Mouse (Mus musculus): Measurements from ENCODE around the gene Cenph. TPM values are rescaled to one million over a fixed set of nuclear protein-coding genes. Genes with fewer than 3 reads are reported as not detected.

Gene Cenph
- polyA plus RNA-seq, 1 experiment from 2014 or later: 14.0 TPM

- peak overlapping the region; percentile 51; the same call in 1 of the 2 replicates for H3K27ac ChIP-seq
- peak overlapping the region; percentile 94 for H3K4me2 ChIP-seq
- ATAC-seq (replicated peaks; ENCODE audit: insufficient number of reproducible peaks, insufficient read depth, low FRiP score, low read depth): peak; percentile 28
- no peaks in the 10 kb centered on the region for H3K9me3 ChIP-seq (replicated peaks)
- WGBS: under 1% methylated on average over 30 of the region's 30 CpGs
- peak overlapping the region; percentile 72 for H3K9ac ChIP-seq
- H3K36me3 ChIP-seq: peaks cover 20% of the 10 kb centered on the region; the same call in 1 of the 2 replicates
- H3K4me1 ChIP-seq (replicated peaks): peaks cover 26% of the 10 kb centered on the region
- peak overlapping the region; percentile 81 for H3K4me3 ChIP-seq
- H3K27me3 ChIP-seq: no peaks in the 10 kb centered on the region
Measured at GRCm38 (mm10) chr13:100785806-100786413, 10.2 kb upstream of the Cenph start.

DNA sequence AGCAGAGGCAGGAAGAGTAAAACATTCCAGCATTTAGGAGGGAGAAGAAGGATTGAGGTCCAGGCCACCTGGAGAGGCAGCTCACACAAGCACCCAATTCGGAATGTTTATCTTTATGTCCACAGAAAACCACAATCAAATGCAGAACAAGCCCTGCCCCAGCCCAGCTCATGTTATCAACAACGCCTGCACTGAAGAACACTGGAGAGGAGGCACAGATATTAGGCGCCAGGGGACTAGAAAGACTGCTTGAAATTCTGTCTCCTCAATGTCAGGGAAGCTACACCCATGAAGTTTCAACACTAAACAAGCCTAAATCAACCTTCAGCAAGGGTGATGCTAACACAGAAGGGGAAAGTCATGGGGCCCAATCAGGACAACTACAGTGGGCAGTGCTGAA, 1.8 kb upstream of the Cenph start:
- H3K27ac ChIP-seq: no peak overlapping the region
- H3K4me3 ChIP-seq: no peak overlapping the region
- H3K9ac ChIP-seq: no peak overlapping the region
- peaks cover 16% of the 10 kb centered on the region for H3K4me1 ChIP-seq (replicated peaks)
- peaks cover 20% of the 10 kb centered on the region; the same call in 1 of the 2 replicates for H3K36me3 ChIP-seq
- H3K27me3 ChIP-seq: no peaks in the 10 kb centered on the region
- H3K9me3 ChIP-seq (replicated peaks): no peaks in the 10 kb centered on the region
- WGBS: 47% methylated on average over 3 of the region's 3 CpGs
- no peak overlapping the region for H3K4me2 ChIP-seq
- ATAC-seq (replicated peaks; ENCODE audit: insufficient number of reproducible peaks, insufficient read depth, low FRiP score, low read depth): no peak

DNA sequence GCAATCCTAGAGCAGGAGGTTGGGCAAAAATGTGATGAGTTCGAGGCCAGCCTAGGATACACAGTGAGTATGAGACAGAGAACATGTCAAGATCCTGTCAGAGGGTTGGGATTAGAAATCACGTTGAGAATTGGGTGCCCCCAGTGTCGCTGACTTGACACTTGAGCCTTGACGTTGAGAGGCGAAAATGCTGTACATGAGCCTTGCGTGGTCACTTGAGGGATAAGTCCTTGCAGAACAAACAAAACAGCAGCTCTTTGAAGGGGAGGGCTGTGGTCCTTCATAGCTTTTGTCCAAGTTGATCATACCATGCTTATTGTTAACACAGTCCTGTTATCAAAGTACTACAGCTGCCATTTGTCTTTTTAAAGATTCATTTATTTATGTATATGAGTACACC, 1.0 kb upstream of the Cenph start:
- H3K9ac ChIP-seq: no peak overlapping the region
- whole genome bisulfite sequencing: 63% methylated on average over 6 of the region's 6 CpGs
- no peaks in the 10 kb centered on the region for H3K27me3 ChIP-seq
- no peak overlapping the region for H3K4me3 ChIP-seq
- peaks cover 13% of the 10 kb centered on the region; the same call in 1 of the 2 replicates for H3K36me3 ChIP-seq
- ATAC-seq (replicated peaks; ENCODE audit: insufficient number of reproducible peaks, insufficient read depth, low FRiP score, low read depth): no peak
- 0 out of 2 replicates have a peak overlapping the region, but pooled peaks have one; percentile 82 for H3K4me2 ChIP-seq
- peaks cover 16% of the 10 kb centered on the region for H3K4me1 ChIP-seq (replicated peaks)
- 0 out of 2 replicates have a peak overlapping the region, but pooled peaks have one; percentile 3 for H3K27ac ChIP-seq
- H3K9me3 ChIP-seq (replicated peaks): no peaks in the 10 kb centered on the region

DNA sequence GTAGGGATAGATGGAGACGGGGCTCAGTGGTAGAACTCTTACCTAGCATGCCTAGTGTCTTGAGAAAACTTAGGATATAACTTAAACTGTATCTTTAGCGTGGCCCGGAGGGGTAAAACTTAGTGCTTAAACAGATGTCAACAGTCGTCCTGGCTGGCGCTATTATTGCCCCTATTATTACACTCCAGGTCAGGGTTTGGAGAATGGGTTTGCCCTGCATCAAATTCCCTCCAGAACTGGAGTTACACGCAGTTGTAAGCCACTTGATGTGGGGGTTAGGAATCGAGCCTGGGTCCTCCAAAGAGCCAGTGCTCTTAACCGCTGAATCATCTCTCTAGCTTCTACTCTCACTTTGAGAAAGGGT, 339 bp upstream of the Cenph start:
- peak overlapping the region; percentile 82 for H3K4me2 ChIP-seq
- no peaks in the 10 kb centered on the region for H3K27me3 ChIP-seq
- H3K4me3 ChIP-seq: peak overlapping the region; percentile 83
- H3K27ac ChIP-seq: 0 out of 2 replicates have a peak overlapping the region, but pooled peaks have one; percentile 3
- WGBS: 14% methylated on average over 8 of the region's 8 CpGs
- H3K9me3 ChIP-seq (replicated peaks): no peaks in the 10 kb centered on the region
- peak overlapping the region; percentile 65 for H3K9ac ChIP-seq
- no peak for ATAC-seq (replicated peaks; ENCODE audit: insufficient number of reproducible peaks, insufficient read depth, low FRiP score, low read depth)
- peaks cover 17% of the 10 kb centered on the region; the same call in 1 of the 2 replicates for H3K36me3 ChIP-seq
- peaks cover 16% of the 10 kb centered on the region for H3K4me1 ChIP-seq (replicated peaks)

DNA sequence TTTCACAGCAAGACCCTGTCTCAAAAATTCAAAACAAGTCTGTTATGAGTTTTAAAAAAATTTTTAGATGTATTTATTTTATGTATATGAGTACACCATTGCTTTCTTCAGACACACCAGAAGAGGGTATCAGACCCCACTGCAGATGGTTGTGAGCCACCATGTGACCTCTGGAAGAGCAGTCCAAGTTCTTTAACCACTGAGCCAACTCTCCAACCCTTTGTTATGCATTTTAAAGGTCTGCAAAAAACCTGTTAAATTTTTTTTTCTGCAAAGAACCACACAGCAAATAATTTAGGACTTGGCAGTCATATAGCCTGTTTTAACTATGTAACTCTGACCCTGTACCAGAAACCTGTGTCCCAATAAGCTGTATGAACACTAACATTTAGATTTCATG, 995 bp downstream of the Cenph start:
- no peaks in the 10 kb centered on the region for H3K27me3 ChIP-seq
- no peaks in the 10 kb centered on the region for H3K9me3 ChIP-seq (replicated peaks)
- H3K4me3 ChIP-seq: peak overlapping the region; percentile 83
- H3K4me1 ChIP-seq (replicated peaks): peaks cover 16% of the 10 kb centered on the region
- peak overlapping the region; percentile 82 for H3K4me2 ChIP-seq
- 0 out of 2 replicates have a peak overlapping the region, but pooled peaks have one; percentile 65 for H3K9ac ChIP-seq
- H3K36me3 ChIP-seq: peaks cover 16% of the 10 kb centered on the region; the same call in 1 of the 2 replicates
- ATAC-seq (replicated peaks; ENCODE audit: insufficient number of reproducible peaks, insufficient read depth, low FRiP score, low read depth): no peak
- H3K27ac ChIP-seq: no peak overlapping the region

- H3K27me3 ChIP-seq: no peaks in the 10 kb centered on the region
- H3K4me2 ChIP-seq: no peak overlapping the region
- H3K4me1 ChIP-seq (replicated peaks): no peaks in the 10 kb centered on the region; the same call in 1 of the 2 replicates
- H3K9ac ChIP-seq: no peak overlapping the region
- no peaks in the 10 kb centered on the region for H3K9me3 ChIP-seq (replicated peaks)
- 43% methylated on average over 2 of the region's 2 CpGs for WGBS
- H3K36me3 ChIP-seq: peaks cover 5% of the 10 kb centered on the region; the same call in 1 of the 2 replicates
- no peak overlapping the region for H3K27ac ChIP-seq
- ATAC-seq (replicated peaks; ENCODE audit: insufficient number of reproducible peaks, insufficient read depth, low FRiP score, low read depth): no peak
- no peak overlapping the region for H3K4me3 ChIP-seq
Measured at GRCm38 (mm10) chr13:100755329-100755728, 20.4 kb downstream of the Cenph start.

DNA sequence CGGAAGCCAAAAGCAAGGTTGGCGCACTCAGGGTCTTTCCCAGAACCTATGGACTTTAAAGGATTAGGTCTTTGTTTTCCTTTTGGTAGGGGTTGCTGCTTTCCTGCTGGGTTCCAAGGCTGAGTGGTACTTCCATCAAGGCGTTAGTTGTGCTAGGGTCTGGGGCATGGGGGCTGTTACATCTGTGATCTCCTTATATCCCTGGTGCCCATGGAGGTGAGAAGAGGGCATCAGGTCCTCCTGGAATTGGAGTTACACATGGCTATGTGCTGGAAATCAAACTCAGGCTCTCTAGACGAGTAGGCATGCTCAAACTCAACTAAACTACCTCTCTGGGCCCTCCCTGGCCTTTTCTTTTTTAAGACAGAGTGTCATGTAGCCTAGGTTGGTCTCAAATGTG, 21.5 kb downstream of the Cenph start:
- Histone ChIP-seq H3K4me2 (no peak overlapping the region), H3K4me1 (replicated peaks) (no peaks in the 10 kb centered on the region; the same call in 1 of the 2 replicates), H3K27ac (no peak overlapping the region), H3K27me3 (no peaks in the 10 kb centered on the region), H3K9ac (no peak overlapping the region), H3K36me3 (no peaks in the 10 kb centered on the region), H3K9me3 (replicated peaks) (no peaks in the 10 kb centered on the region), H3K4me3 (no peak overlapping the region)
- ATAC-seq (replicated peaks; ENCODE audit: insufficient number of reproducible peaks, insufficient read depth, low FRiP score, low read depth): no peak
- 62% methylated on average over 4 of the region's 4 CpGs for WGBS

DNA sequence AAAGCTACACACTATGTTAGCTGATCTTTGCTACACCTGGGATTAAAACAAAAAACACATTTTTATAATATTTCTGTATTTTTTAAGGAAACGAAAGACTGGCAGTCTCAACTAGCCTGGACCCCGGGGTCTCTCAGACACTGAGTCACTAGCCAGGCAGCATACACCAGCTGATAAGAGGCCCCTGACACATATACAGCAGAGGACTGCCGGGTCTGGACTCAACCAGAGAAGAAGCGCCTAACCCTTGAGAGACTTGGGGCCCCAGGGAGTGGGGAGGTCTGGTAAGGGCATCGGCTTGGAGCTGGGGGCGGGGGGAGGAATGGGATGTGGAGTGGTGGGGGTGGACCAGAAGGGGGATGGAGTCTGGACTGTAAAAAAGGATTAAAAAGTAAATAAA, 22.7 kb downstream of the Cenph start:
- H3K4me2 ChIP-seq: no peak overlapping the region
- ATAC-seq (replicated peaks; ENCODE audit: insufficient number of reproducible peaks, insufficient read depth, low FRiP score, low read depth): no peak
- no peaks in the 10 kb centered on the region for H3K27me3 ChIP-seq
- no peaks in the 10 kb centered on the region for H3K36me3 ChIP-seq
- H3K9me3 ChIP-seq (replicated peaks): no peaks in the 10 kb centered on the region
- H3K4me1 ChIP-seq (replicated peaks): no peaks in the 10 kb centered on the region; the same call in 1 of the 2 replicates
- WGBS: 63% methylated on average over 6 of the region's 6 CpGs
- H3K27ac ChIP-seq: no peak overlapping the region
- H3K4me3 ChIP-seq: no peak overlapping the region
- no peak overlapping the region for H3K9ac ChIP-seq

- no peak overlapping the region for H3K9ac ChIP-seq
- H3K4me1 ChIP-seq (replicated peaks): no peaks in the 10 kb centered on the region; the same call in 1 of the 2 replicates
- no peaks in the 10 kb centered on the region for H3K27me3 ChIP-seq
- no peaks in the 10 kb centered on the region for H3K9me3 ChIP-seq (replicated peaks)
- no peak overlapping the region for H3K27ac ChIP-seq
- H3K36me3 ChIP-seq: no peaks in the 10 kb centered on the region
- H3K4me2 ChIP-seq: no peak overlapping the region
- ATAC-seq (replicated peaks; ENCODE audit: insufficient number of reproducible peaks, insufficient read depth, low FRiP score, low read depth): no peak
- no peak overlapping the region for H3K4me3 ChIP-seq
- WGBS: 75% methylated on average over 8 of the region's 8 CpGs
Measured at GRCm38 (mm10) chr13:100752529-100752928, 23.2 kb downstream of the Cenph start.

- no peaks in the 10 kb centered on the region for H3K9me3 ChIP-seq (replicated peaks)
- no peak for ATAC-seq (replicated peaks; ENCODE audit: insufficient number of reproducible peaks, insufficient read depth, low FRiP score, low read depth)
- no peak overlapping the region for H3K4me3 ChIP-seq
- H3K36me3 ChIP-seq: no peaks in the 10 kb centered on the region
- no peak overlapping the region for H3K27ac ChIP-seq
- no peak overlapping the region for H3K9ac ChIP-seq
- no peaks in the 10 kb centered on the region for H3K27me3 ChIP-seq
- no peaks in the 10 kb centered on the region; the same call in 1 of the 2 replicates for H3K4me1 ChIP-seq (replicated peaks)
- no peak overlapping the region for H3K4me2 ChIP-seq
- WGBS: 71% methylated on average over 3 of the region's 3 CpGs
Measured at GRCm38 (mm10) chr13:100751402-100751801, 24.3 kb downstream of the Cenph start.

GRCm38 (mm10) chr13:100750799-100751198, 24.9 kb downstream of the Cenph start:
- H3K36me3 ChIP-seq: no peaks in the 10 kb centered on the region
- H3K27ac ChIP-seq: no peak overlapping the region
- H3K9ac ChIP-seq: no peak overlapping the region
- no peaks in the 10 kb centered on the region; the same call in 1 of the 2 replicates for H3K4me1 ChIP-seq (replicated peaks)
- H3K4me2 ChIP-seq: no peak overlapping the region
- H3K27me3 ChIP-seq: no peaks in the 10 kb centered on the region
- no peak overlapping the region for H3K4me3 ChIP-seq
- ATAC-seq (replicated peaks; ENCODE audit: insufficient number of reproducible peaks, insufficient read depth, low FRiP score, low read depth): no peak
- H3K9me3 ChIP-seq (replicated peaks): no peaks in the 10 kb centered on the region
- 63% methylated on average over 5 of the region's 5 CpGs for WGBS

- no peaks in the 10 kb centered on the region for H3K36me3 ChIP-seq
- no peak overlapping the region for H3K4me3 ChIP-seq
- WGBS: 41% methylated on average over 8 of the region's 8 CpGs
- no peak overlapping the region for H3K9ac ChIP-seq
- no peaks in the 10 kb centered on the region for H3K27me3 ChIP-seq
- no peak for ATAC-seq (replicated peaks; ENCODE audit: insufficient number of reproducible peaks, insufficient read depth, low FRiP score, low read depth)
- no peak overlapping the region for H3K27ac ChIP-seq
- no peak overlapping the region for H3K4me2 ChIP-seq
- H3K9me3 ChIP-seq (replicated peaks): no peaks in the 10 kb centered on the region
- peaks cover 6% of the 10 kb centered on the region; the same call in 1 of the 2 replicates for H3K4me1 ChIP-seq (replicated peaks)
Measured at GRCm38 (mm10) chr13:100748638-100749037, 27.1 kb downstream of the Cenph start.
